Mouse (Mus musculus): ENCODE measurements around the gene Aptx.

DNA sequence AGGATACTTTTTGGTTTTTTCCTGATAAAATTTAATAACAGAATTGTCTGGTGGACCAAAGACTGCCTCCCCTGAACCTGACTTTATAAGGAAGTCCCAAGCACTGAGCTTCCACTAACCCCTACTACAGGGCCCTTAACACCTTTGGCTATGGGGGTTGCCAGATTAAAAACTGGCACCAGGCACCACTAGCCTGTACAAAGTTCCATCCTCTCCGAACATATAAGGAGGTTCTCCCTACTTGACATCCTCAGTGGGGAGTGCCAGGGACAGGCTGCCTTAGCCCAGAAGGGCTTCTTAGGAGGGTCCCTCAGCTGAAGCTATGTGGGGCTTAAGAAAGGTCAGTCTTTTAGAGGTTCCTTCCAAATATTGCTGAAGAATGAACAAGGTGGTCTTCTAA lies 32.4 kb upstream of the Aptx start:
- no peak for TF ChIP-seq POLR2A (IDR thresholded peaks at IDR 0.05; ENCODE audit: low read depth, low read length)
- TF ChIP-seq CTCF (IDR thresholded peaks at IDR 0.05; ENCODE audit: extremely low read depth, insufficient read depth, insufficient read length, insufficient replicate concordance): no peak

Data from spleen, adult 2 months (tissue).